Mouse (Mus musculus): ENCODE measurements at regions not wholly inside any gene's neighbourhood (a gene's known extent, or its start where the extent isn't known, plus 50 kb on each side); places are given as distances from the start of the nearest gene placed in this dataset.

- no peak for DNase-seq (ENCODE audit: low spot score in 2 of 2)
Measured at GRCm38 (mm10) chr3:99447361-99447760, 207.2 kb downstream of the Tbx15 start.

GRCm38 (mm10) chr3:99447813-99448212 lies 207.6 kb downstream of the Tbx15 start:
- DNase-seq (ENCODE audit: low spot score in 2 of 2) = no peak

GRCm38 (mm10) chr3:99459036-99459863 lies 219.1 kb downstream of the Tbx15 start:
- no peak for DNase-seq (ENCODE audit: low spot score in 2 of 2)

- DNase-seq (ENCODE audit: low spot score in 2 of 2) = peak; percentile 13 to 15
Measured at GRCm38 (mm10) chr3:99499980-99500379, 259.8 kb downstream of the Tbx15 start.

GRCm38 (mm10) chr3:99504772-99505171 lies 264.6 kb downstream of the Tbx15 start:
- no peak for DNase-seq (ENCODE audit: low spot score in 2 of 2)

- DNase-seq (ENCODE audit: low spot score in 2 of 2) = no peak
Measured at GRCm38 (mm10) chr3:99512250-99512649, 272.1 kb downstream of the Tbx15 start.

GRCm38 (mm10) chr3:99512933-99513332 lies 272.8 kb downstream of the Tbx15 start:
- DNase-seq (ENCODE audit: low spot score in 2 of 2) = no peak

- no peak for DNase-seq (ENCODE audit: low spot score in 2 of 2)
Measured at GRCm38 (mm10) chr3:99515751-99516150, 275.6 kb downstream of the Tbx15 start.

GRCm38 (mm10) chr3:99560917-99561316 lies 320.7 kb downstream of the Tbx15 start:
- no peak for DNase-seq (ENCODE audit: low spot score in 2 of 2)

- no peak for DNase-seq (ENCODE audit: low spot score in 2 of 2)
Measured at GRCm38 (mm10) chr3:99573335-99573976, 311.8 kb upstream of the Spag17 start.

- no peak for DNase-seq (ENCODE audit: low spot score in 2 of 2)
Measured at GRCm38 (mm10) chr3:99573977-99574373, 311.2 kb upstream of the Spag17 start.

- DNase-seq (ENCODE audit: low spot score in 2 of 2) = no peak
Measured at GRCm38 (mm10) chr3:99602679-99603078, 282.5 kb upstream of the Spag17 start.

- no peak for DNase-seq (ENCODE audit: low spot score in 2 of 2)
Measured at GRCm38 (mm10) chr3:99632309-99632708, 252.9 kb upstream of the Spag17 start.

- no peak for DNase-seq (ENCODE audit: low spot score in 2 of 2)
Measured at GRCm38 (mm10) chr3:99641343-99642106, 243.7 kb upstream of the Spag17 start.

GRCm38 (mm10) chr3:99644910-99645309 lies 240.3 kb upstream of the Spag17 start:
- DNase-seq (ENCODE audit: low spot score in 2 of 2) = no peak

- DNase-seq (ENCODE audit: low spot score in 2 of 2) = no peak
Measured at GRCm38 (mm10) chr3:99645318-99645717, 239.9 kb upstream of the Spag17 start.

- no peak for DNase-seq (ENCODE audit: low spot score in 2 of 2)
Measured at GRCm38 (mm10) chr3:99657617-99658016, 227.6 kb upstream of the Spag17 start.

GRCm38 (mm10) chr3:99663783-99664182 lies 221.4 kb upstream of the Spag17 start:
- DNase-seq (ENCODE audit: low spot score in 2 of 2) = no peak

GRCm38 (mm10) chr3:99665363-99665762 lies 219.8 kb upstream of the Spag17 start:
- no peak for DNase-seq (ENCODE audit: low spot score in 2 of 2)

GRCm38 (mm10) chr3:99665902-99666768 lies 219.1 kb upstream of the Spag17 start:
- DNase-seq (ENCODE audit: low spot score in 2 of 2) = no peak

- DNase-seq (ENCODE audit: low spot score in 2 of 2) = no peak
Measured at GRCm38 (mm10) chr3:99674145-99674544, 211.1 kb upstream of the Spag17 start.

Data from spleen, postnatal 36 days (tissue).